Mouse (Mus musculus) large intestine, adult 2 months (tissue): ENCODE measurements at regions not wholly inside any gene's neighbourhood (a gene's known extent, or its start where the extent isn't known, plus 50 kb on each side); places are given as distances from the start of the nearest gene placed in this dataset.
A peak's percentile ranks its signal among the peaks of the same experiment; 100 is the strongest.

Experiments used
- DNase-seq: peaks from one replicate; pipeline ENCODE4 v3.0.0-alpha.2; 2012; ENCODE audit warnings: low read depth, low spot score
- WGBS: fragments of 180-500 bp; shearing (Covaris S2); methylation state at CpG from one replicate; pipeline ENCODE4 v1.1.7; 2018; 5-methylcytosine and 5-hydroxymethylcytosine counted together

DNA sequence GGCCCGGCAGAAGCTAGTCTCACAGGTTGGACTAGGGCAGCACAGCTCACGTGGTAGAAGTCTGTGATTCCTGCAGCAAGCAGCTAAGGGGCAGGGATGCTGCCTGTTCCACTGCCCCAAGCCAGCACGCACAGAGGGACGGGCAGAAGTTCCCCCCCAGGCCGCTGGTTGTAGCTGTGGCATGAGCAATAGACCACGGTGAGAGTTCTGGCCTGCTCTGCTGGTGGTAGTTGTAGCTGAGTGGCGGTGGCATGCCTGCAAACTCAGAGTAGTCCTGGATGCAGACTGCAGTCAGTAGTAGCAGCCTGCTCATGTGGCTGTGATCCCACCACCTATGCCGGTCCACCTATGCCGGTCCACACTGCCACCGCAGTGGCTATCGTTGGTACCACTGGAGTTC, 71.5 kb upstream of the Rpl39l start:
- 90% methylated on average over 11 of the region's 11 CpGs for WGBS

DNA sequence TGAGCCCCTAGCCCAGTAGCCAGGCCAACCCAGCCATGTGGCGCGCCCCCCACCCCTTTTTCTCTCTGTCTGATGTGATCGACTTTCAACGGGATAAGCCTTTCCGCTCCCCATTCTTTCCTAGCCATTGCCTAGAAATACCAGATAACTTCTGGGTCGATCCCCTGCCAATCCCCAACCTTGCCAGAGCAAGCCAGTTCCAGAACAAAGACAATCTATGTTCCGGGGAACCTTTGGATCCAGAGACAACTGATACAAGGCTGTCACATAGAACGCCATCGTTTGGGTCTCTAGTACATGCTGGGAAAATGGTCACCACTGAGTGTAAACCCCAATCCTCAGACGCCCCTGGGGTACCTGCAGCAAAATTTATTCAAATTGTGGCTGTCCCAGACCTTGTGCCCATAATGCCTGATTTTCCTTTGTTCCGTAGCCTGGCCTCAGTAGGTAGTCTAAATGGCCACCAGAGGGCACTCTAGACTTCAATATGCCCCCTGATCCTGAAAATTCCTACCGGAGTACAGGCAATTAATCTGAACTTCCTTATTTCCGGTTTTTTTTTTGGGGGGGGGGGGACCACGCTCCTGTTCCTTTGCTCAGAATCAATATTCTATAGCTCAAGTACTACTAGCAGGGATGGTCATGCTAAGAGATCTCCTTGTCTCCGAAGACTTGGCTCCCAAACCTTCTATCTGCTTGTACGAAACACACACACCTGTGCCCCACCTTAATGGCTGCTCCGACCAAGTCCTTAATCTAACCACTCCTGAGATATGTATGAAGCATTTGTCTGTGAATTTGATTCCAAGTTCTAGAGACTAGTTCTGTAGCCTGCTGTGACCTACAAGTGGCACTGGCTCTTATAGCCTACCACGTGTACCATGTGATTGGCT, 81.3 kb upstream of the Rpl39l start:
- peak; percentile 24 for DNase-seq
- WGBS, result 55% methylated on average over 18 of the region's 18 CpGs

More for the DNA sequence above, 71.5 kb upstream of the Rpl39l start:
- DNase-seq, result no peak

GRCm38 (mm10) chr16:10086341-10086740, 83.7 kb upstream of the Rpl39l start:
- no peak for DNase-seq
- 31% methylated on average over 1 of the region's 1 CpGs for WGBS

GRCm38 (mm10) chr16:10085429-10085828, 84.6 kb upstream of the Rpl39l start:
- WGBS, result 69% methylated on average over 5 of the region's 5 CpGs
- no peak for DNase-seq

- no peak for DNase-seq
- WGBS, result 54% methylated on average over 2 of the region's 2 CpGs
These were observed 86.4 kb upstream of the Grin2a start for GRCm38 (mm10) chr16:10081751-10082150.

DNA sequence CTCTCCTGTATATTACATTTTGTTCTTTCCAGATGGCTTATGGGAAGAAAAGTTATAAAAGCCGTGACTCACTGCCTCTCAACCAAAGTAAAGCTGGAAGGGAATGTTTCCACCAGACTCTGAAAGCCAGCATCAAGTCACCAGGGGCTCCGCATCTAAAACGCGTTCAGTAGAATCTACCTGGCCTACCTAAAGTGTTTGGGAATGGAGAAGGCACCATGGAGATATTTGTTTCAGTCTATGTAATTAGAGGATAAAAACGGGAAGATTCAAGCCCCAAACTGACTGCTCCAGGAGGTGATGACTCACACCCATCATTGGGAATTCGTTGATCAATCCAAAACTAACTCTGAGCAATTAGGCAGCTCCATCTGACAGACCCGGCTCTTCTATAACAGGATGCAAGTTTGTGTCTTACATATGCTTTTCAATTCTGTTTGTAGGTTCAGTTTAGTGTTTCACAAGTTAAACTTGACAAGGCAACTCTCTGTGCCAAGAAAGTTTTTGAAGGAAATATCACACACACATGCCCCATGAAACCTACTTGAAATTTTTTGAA, 84.8 kb upstream of the Grin2a start:
- no peak for DNase-seq
- WGBS, result 76% methylated on average over 7 of the region's 7 CpGs

GRCm38 (mm10) chr16:10073158-10073557, 77.8 kb upstream of the Grin2a start:
- peak; percentile 22 for DNase-seq
- 33% methylated on average over 6 of the region's 6 CpGs for WGBS

DNA sequence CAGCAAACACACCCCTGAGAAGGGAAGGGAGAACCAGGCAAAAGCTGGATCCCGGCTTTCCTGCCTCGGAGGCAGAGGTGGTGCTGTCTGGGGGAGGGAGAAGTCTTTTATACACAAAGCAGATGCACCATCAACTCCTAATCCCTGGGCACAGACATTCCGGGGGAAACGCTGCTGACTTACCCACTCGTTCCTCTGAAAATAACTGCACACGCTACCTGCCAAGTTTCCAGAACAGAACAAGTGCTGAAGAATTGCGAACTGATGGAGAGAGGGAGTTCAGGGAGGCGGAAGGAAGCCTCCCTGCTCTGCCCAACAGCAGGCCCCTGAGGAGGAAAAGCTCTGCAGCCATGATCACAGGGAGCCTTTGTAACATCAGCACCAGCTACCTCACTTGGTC, 68.1 kb upstream of the Grin2a start:
- DNase-seq, result no peak
- 61% methylated on average over 8 of the region's 8 CpGs for WGBS

- WGBS, result 61% methylated on average over 4 of the region's 4 CpGs
- no peak for DNase-seq
These were observed 62.7 kb upstream of the Grin2a start for GRCm38 (mm10) chr16:10058094-10058493.
